Mouse (Mus musculus): ENCODE results near the gene Srgap3.

Srgap3 gene

GRCm38 (mm10) chr6:112946895-112947436 lies at the start of gene Srgap3:
Srgap3 (minus strand) TSS chr6:112947266.
- DNase-seq (ENCODE audit: low spot score in 2 of 2): peak; percentile 89 to 93

- DNase-seq (ENCODE audit: low spot score in 2 of 2): no peak
Measured at GRCm38 (mm10) chr6:112995708-112996107, 48.6 kb upstream of the Srgap3 start.

- no peak for DNase-seq (ENCODE audit: low spot score in 2 of 2)
Measured at GRCm38 (mm10) chr6:112990119-112990518, 43.1 kb upstream of the Srgap3 start.

- no peak for DNase-seq (ENCODE audit: low spot score in 2 of 2)
Measured at GRCm38 (mm10) chr6:112985362-112986314, 38.6 kb upstream of the Srgap3 start.

DNA sequence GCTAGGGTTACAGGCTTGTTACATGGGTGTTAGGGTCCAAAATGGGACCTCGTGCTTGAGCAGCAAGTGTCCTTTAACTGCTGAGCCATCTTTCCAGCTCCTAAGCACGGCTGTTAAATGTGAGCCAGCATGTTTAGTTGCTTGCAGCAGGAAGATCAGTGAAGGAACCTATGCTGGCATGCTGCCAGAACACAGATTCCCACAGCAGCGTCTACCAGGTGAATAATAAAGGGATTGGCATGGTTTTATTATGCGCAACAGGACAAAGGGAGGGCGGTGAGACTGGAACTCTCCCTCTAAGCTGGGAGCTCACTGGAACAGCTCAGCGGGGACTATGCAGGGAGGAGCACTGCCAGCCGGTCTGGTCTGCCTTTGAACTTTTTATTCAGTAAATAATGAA lies 35.2 kb upstream of the Srgap3 start:
- DNase-seq (ENCODE audit: low spot score in 2 of 2): peak in 1 of 2 experiments; percentile 48

DNA sequence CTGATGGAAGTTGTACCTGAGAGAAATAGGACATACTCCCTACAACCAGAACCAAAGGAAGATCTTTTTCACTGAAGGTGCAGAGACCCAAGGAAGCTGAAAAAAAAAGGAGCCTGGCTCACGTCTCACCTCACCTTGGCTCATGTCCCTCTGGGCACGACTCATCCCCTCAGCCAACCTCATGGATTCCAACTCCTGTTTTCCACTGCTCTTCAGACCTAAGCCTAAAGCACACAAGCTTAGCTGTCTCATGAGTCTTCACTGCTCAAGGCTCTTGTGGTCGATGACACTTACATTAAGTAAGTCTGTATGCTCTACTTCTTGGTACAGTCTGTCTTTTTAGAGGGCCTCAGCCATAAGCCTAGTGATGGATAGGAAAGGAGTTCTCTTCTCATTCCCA lies 31.9 kb upstream of the Srgap3 start:
- no peak for DNase-seq (ENCODE audit: low spot score in 2 of 2)

- no peak for DNase-seq (ENCODE audit: low spot score in 2 of 2)
Measured at GRCm38 (mm10) chr6:112977246-112977645, 30.2 kb upstream of the Srgap3 start.

- DNase-seq (ENCODE audit: low spot score in 2 of 2): no peak
Measured at GRCm38 (mm10) chr6:112976541-112976940, 29.5 kb upstream of the Srgap3 start.

GRCm38 (mm10) chr6:112976136-112976535 lies 29.1 kb upstream of the Srgap3 start:
- no peak for DNase-seq (ENCODE audit: low spot score in 2 of 2)

- peak; percentile 40 to 44 for DNase-seq (ENCODE audit: low spot score in 2 of 2)
Measured at GRCm38 (mm10) chr6:112973786-112974720, 27.0 kb upstream of the Srgap3 start.

GRCm38 (mm10) chr6:112972858-112973631 lies 26.0 kb upstream of the Srgap3 start:
- peak; percentile 72 to 89 for DNase-seq (ENCODE audit: low spot score in 2 of 2)

- no peak for DNase-seq (ENCODE audit: low spot score in 2 of 2)
Measured at GRCm38 (mm10) chr6:112972127-112972526, 25.1 kb upstream of the Srgap3 start.

DNA sequence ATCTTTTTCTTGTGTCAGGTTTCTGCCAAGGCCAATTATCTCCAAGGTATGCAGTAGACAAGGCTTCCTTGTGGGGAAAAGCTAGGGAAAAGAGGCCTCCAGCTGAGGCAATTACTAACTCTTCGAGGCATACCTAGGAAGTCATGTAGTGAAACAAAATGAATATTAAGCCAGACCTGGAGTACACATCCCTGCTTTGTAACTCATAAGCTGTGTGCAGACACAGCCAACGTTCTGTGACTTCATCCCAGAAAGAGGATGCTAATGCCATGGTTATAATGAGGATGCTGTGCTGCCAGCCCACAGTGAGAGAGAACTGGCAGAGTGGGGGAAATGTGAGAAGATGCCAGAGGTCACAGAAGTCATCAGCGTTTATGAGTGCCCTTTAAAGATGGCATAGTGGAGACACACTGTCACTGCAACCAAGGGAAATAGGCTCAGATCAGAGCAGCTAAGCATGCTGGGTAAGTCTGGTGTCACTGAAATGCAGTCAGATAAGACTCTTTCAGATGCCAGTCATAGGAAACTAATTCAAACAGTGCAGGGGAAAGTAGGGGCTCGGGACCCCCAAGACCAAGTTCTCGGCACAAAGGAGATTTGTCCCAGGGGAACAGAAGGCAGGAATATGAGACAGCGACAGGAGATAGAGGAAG lies 24.2 kb upstream of the Srgap3 start:
- no peak for DNase-seq (ENCODE audit: low spot score in 2 of 2)

- no peak for DNase-seq (ENCODE audit: low spot score in 2 of 2)
Measured at GRCm38 (mm10) chr6:112967359-112967758, 20.3 kb upstream of the Srgap3 start.

DNA sequence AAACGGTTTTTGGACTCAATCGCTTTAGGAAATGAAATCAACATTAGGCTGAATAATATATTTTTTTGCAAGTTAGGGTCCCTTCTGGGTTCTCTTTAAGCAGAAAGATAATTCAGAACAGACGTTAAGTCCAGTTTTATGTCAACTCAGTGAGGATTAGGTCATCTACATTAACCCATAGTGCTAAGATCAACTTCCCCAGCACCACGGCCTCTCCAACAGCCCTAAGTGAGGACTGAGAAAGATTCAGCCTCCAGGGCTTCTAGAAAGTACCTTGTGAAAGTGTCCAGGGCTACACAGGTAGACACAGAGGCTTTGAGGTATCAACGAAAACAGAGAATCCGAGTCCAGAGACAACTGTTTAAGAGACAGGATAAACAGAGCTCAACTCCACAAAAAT lies 11.3 kb upstream of the Srgap3 start:
- DNase-seq (ENCODE audit: low spot score in 2 of 2): no peak

- no peak for DNase-seq (ENCODE audit: low spot score in 2 of 2)
Measured at GRCm38 (mm10) chr6:112957583-112958280, 10.7 kb upstream of the Srgap3 start.

- DNase-seq (ENCODE audit: low spot score in 2 of 2): no peak
Measured at GRCm38 (mm10) chr6:112955773-112956172, 8.7 kb upstream of the Srgap3 start.

DNA sequence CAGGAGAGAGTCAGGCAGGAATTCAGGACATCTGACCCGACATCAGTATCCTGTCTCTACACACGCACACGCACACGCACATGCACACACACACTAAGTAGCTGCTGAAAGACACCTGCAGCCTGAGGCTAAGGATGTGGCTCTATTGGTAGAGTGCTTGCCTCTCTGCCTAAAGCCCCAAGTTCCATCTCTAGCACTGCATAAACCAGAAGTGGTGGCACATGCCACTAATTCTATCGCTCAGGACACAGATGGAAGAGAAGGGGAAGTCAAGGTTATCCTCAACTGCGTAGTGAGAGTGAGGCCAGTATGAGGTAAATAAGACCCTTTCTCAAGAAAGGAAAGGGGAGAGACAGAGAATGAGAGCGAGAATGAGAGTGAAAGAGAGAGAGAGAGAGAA lies 6.8 kb upstream of the Srgap3 start:
- no peak for DNase-seq (ENCODE audit: low spot score in 2 of 2)

DNA sequence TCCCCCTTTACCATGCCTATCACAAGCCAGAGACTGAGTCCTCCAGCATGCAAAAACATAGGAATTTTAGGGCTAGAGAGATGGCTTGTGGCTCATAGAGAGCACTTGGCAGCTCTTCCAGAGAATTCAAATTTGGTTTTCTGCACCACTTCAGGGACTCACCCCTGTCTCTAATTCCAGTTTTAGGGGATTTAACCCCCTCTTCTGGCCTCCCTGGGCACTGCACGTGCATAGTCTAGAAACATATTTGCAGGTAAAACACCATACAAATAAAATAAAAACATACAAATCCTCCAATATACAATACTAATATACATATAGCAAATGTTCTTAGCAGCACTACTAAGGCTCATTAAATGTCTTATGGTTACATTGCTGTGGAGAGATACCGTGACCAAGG lies 4.2 kb upstream of the Srgap3 start:
- DNase-seq (ENCODE audit: low spot score in 2 of 2): no peak

Measured in right cerebral cortex, postnatal 10 days (tissue).